Mouse (Mus musculus): ENCODE results near the gene Srgap3. TPM values are rescaled to one million over a fixed set of nuclear protein-coding genes. Genes with fewer than 3 reads are reported as not detected.

Srgap3 gene
- polyA plus RNA-seq, 1 experiment from 2014 or later = 31.4 TPM

GRCm38 (mm10) chr6:112829196-112829595, 117.9 kb downstream of the Srgap3 start:
- H3K4me2 ChIP-seq (ENCODE audit: low read length) = no peak overlapping the region
- no peak overlapping the region for H3K9ac ChIP-seq (ENCODE audit: low read length)
- no peak for ATAC-seq
- H3K27ac ChIP-seq (ENCODE audit: low read depth, low read length) = 0 out of 2 replicates have a peak overlapping the region, but pooled peaks have one; percentile 33
- H3K9me3 ChIP-seq (replicated peaks; ENCODE audit: control insufficient read depth, low read length) = no peaks in the 10 kb centered on the region
- no peak for DNase-seq (ENCODE audit: low spot score)
- H3K4me1 ChIP-seq (ENCODE audit: control insufficient read depth, insufficient read depth, low read length) = peaks cover 9% of the 10 kb centered on the region
- WGBS = 81% methylated on average over 12 of the region's 12 CpGs
- peaks cover 17% of the 10 kb centered on the region; the same call in 1 of the 2 replicates for H3K36me3 ChIP-seq (ENCODE audit: control insufficient read depth, insufficient read depth, low read length)
- no peaks in the 10 kb centered on the region for H3K27me3 ChIP-seq (replicated peaks; ENCODE audit: control insufficient read depth, insufficient read depth, low read length)
- H3K4me3 ChIP-seq (ENCODE audit: low read depth, low read length) = no peak overlapping the region

GRCm38 (mm10) chr6:112828420-112828819, 118.6 kb downstream of the Srgap3 start:
- Histone ChIP-seq H3K9me3 (replicated peaks; ENCODE audit: control insufficient read depth, low read length) (no peaks in the 10 kb centered on the region), H3K36me3 (ENCODE audit: control insufficient read depth, insufficient read depth, low read length) (peaks cover 17% of the 10 kb centered on the region; the same call in 1 of the 2 replicates), H3K4me1 (ENCODE audit: control insufficient read depth, insufficient read depth, low read length) (peaks cover 2% of the 10 kb centered on the region), H3K4me3 (ENCODE audit: low read depth, low read length) (no peak overlapping the region), H3K4me2 (ENCODE audit: low read length) (no peak overlapping the region), H3K9ac (ENCODE audit: low read length) (no peak overlapping the region), H3K27me3 (replicated peaks; ENCODE audit: control insufficient read depth, insufficient read depth, low read length) (no peaks in the 10 kb centered on the region), H3K27ac (ENCODE audit: low read depth, low read length) (no peak overlapping the region; the same call in 1 of the 2 replicates)
- WGBS = 74% methylated on average over 5 of the region's 5 CpGs
- ATAC-seq (peak; percentile 35; the same call in 1 of the 2 replicates), DNase-seq (ENCODE audit: low spot score) (no peak)

- H3K4me3 ChIP-seq (ENCODE audit: low read depth, low read length) = no peak overlapping the region
- 94% methylated on average over 6 of the region's 6 CpGs for whole genome bisulfite sequencing
- H3K9ac ChIP-seq (ENCODE audit: low read length) = no peak overlapping the region
- no peak overlapping the region for H3K4me2 ChIP-seq (ENCODE audit: low read length)
- peaks cover 6% of the 10 kb centered on the region for H3K4me1 ChIP-seq (ENCODE audit: control insufficient read depth, insufficient read depth, low read length)
- no peak for ATAC-seq
- H3K9me3 ChIP-seq (replicated peaks; ENCODE audit: control insufficient read depth, low read length) = no peaks in the 10 kb centered on the region
- no peak overlapping the region for H3K27ac ChIP-seq (ENCODE audit: low read depth, low read length)
- no peak for DNase-seq (ENCODE audit: low spot score)
- H3K36me3 ChIP-seq (ENCODE audit: control insufficient read depth, insufficient read depth, low read length) = peaks cover 17% of the 10 kb centered on the region; the same call in 1 of the 2 replicates
- no peaks in the 10 kb centered on the region for H3K27me3 ChIP-seq (replicated peaks; ENCODE audit: control insufficient read depth, insufficient read depth, low read length)
These were observed 121.4 kb downstream of the Srgap3 start for GRCm38 (mm10) chr6:112825657-112826056.

- H3K4me2 ChIP-seq (ENCODE audit: low read length) = no peak overlapping the region
- WGBS = 78% methylated on average over 6 of the region's 6 CpGs
- ATAC-seq = peak; percentile 45; the same call in 1 of the 2 replicates
These were observed 124.0 kb downstream of the Srgap3 start for GRCm38 (mm10) chr6:112823096-112823495.

GRCm38 (mm10) chr6:112820298-112820992, 126.6 kb downstream of the Srgap3 start:
- ATAC-seq (no peak), DNase-seq (ENCODE audit: low spot score) (no peak)
- Histone ChIP-seq H3K27me3 (replicated peaks; ENCODE audit: control insufficient read depth, insufficient read depth, low read length) (no peaks in the 10 kb centered on the region), H3K4me1 (ENCODE audit: control insufficient read depth, insufficient read depth, low read length) (peaks cover 18% of the 10 kb centered on the region), H3K4me3 (ENCODE audit: low read depth, low read length) (no peak overlapping the region), H3K4me2 (ENCODE audit: low read length) (no peak overlapping the region), H3K36me3 (ENCODE audit: control insufficient read depth, insufficient read depth, low read length) (peaks cover 4% of the 10 kb centered on the region; the same call in 1 of the 2 replicates), H3K27ac (ENCODE audit: low read depth, low read length) (peak overlapping the region; percentile 49), H3K9me3 (replicated peaks; ENCODE audit: control insufficient read depth, low read length) (no peaks in the 10 kb centered on the region), H3K9ac (ENCODE audit: low read length) (no peak overlapping the region)
- WGBS = 42% methylated on average over 8 of the region's 8 CpGs

More at GRCm38 (mm10) chr6:112823096-112823495, 124.0 kb downstream of the Srgap3 start:
- peak; percentile 74 for DNase-seq (ENCODE audit: low spot score)
- no peak overlapping the region for H3K4me3 ChIP-seq (ENCODE audit: low read depth, low read length)
- H3K36me3 ChIP-seq (ENCODE audit: control insufficient read depth, insufficient read depth, low read length) = 0 out of 2 replicates have a peak, but pooled peaks cover 5% of the 10 kb centered on the region
- H3K4me1 ChIP-seq (ENCODE audit: control insufficient read depth, insufficient read depth, low read length) = peaks cover 13% of the 10 kb centered on the region
- H3K27ac ChIP-seq (ENCODE audit: low read depth, low read length) = peak overlapping the region; percentile 50; the same call in 1 of the 2 replicates
- H3K27me3 ChIP-seq (replicated peaks; ENCODE audit: control insufficient read depth, insufficient read depth, low read length) = no peaks in the 10 kb centered on the region
- H3K9ac ChIP-seq (ENCODE audit: low read length) = no peak overlapping the region
- H3K9me3 ChIP-seq (replicated peaks; ENCODE audit: control insufficient read depth, low read length) = no peaks in the 10 kb centered on the region

- H3K9ac ChIP-seq (ENCODE audit: low read length) = no peak overlapping the region
- no peak overlapping the region for H3K4me3 ChIP-seq (ENCODE audit: low read depth, low read length)
- no peak overlapping the region for H3K4me2 ChIP-seq (ENCODE audit: low read length)
- peaks cover 4% of the 10 kb centered on the region; the same call in 1 of the 2 replicates for H3K36me3 ChIP-seq (ENCODE audit: control insufficient read depth, insufficient read depth, low read length)
- H3K4me1 ChIP-seq (ENCODE audit: control insufficient read depth, insufficient read depth, low read length) = peaks cover 22% of the 10 kb centered on the region
- no peak for ATAC-seq
- H3K27ac ChIP-seq (ENCODE audit: low read depth, low read length) = no peak overlapping the region
- H3K9me3 ChIP-seq (replicated peaks; ENCODE audit: control insufficient read depth, low read length) = no peaks in the 10 kb centered on the region
- DNase-seq (ENCODE audit: low spot score) = no peak
- H3K27me3 ChIP-seq (replicated peaks; ENCODE audit: control insufficient read depth, insufficient read depth, low read length) = no peaks in the 10 kb centered on the region
- WGBS = 96% methylated on average over 7 of the region's 7 CpGs
These were observed 128.6 kb downstream of the Srgap3 start for GRCm38 (mm10) chr6:112818403-112818901.

- H3K27ac ChIP-seq (ENCODE audit: low read depth, low read length) = no peak overlapping the region
These were observed 131.5 kb downstream of the Srgap3 start for GRCm38 (mm10) chr6:112815604-112816003.

GRCm38 (mm10) chr6:112814525-112815086, 132.5 kb downstream of the Srgap3 start:
- 39% methylated on average over 5 of the region's 5 CpGs for WGBS
- H3K4me3 ChIP-seq (ENCODE audit: low read depth, low read length) = no peak overlapping the region
- no peaks in the 10 kb centered on the region for H3K9me3 ChIP-seq (replicated peaks; ENCODE audit: control insufficient read depth, low read length)
- DNase-seq (ENCODE audit: low spot score) (no peak), ATAC-seq (no peak)
- H3K4me1 ChIP-seq (ENCODE audit: control insufficient read depth, insufficient read depth, low read length) = peaks cover 25% of the 10 kb centered on the region
- H3K27me3 ChIP-seq (replicated peaks; ENCODE audit: control insufficient read depth, insufficient read depth, low read length) = no peaks in the 10 kb centered on the region
- 0 out of 2 replicates have a peak overlapping the region, but pooled peaks have one; percentile 35 for H3K27ac ChIP-seq (ENCODE audit: low read depth, low read length)
- H3K36me3 ChIP-seq (ENCODE audit: control insufficient read depth, insufficient read depth, low read length) = peaks cover 4% of the 10 kb centered on the region; the same call in 1 of the 2 replicates
- no peak overlapping the region for H3K9ac ChIP-seq (ENCODE audit: low read length)
- no peak overlapping the region for H3K4me2 ChIP-seq (ENCODE audit: low read length)

More at GRCm38 (mm10) chr6:112815604-112816003, 131.5 kb downstream of the Srgap3 start:
- no peak for DNase-seq (ENCODE audit: low spot score)
- H3K36me3 ChIP-seq (ENCODE audit: control insufficient read depth, insufficient read depth, low read length) = peaks cover 4% of the 10 kb centered on the region; the same call in 1 of the 2 replicates
- peaks cover 24% of the 10 kb centered on the region for H3K4me1 ChIP-seq (ENCODE audit: control insufficient read depth, insufficient read depth, low read length)
- no peak overlapping the region for H3K4me2 ChIP-seq (ENCODE audit: low read length)
- no peak overlapping the region for H3K9ac ChIP-seq (ENCODE audit: low read length)
- H3K27me3 ChIP-seq (replicated peaks; ENCODE audit: control insufficient read depth, insufficient read depth, low read length) = no peaks in the 10 kb centered on the region
- no peak for ATAC-seq
- H3K4me3 ChIP-seq (ENCODE audit: low read depth, low read length) = no peak overlapping the region
- WGBS = 34% methylated on average over 6 of the region's 6 CpGs
- H3K9me3 ChIP-seq (replicated peaks; ENCODE audit: control insufficient read depth, low read length) = no peaks in the 10 kb centered on the region

Data from forebrain, embryonic 14.5 days (tissue).